Mouse (Mus musculus) lung, embryonic 16.5 days (tissue): ENCODE measurements around the gene Cd80. TPM values are rescaled to one million over a fixed set of nuclear protein-coding genes. Genes with fewer than 3 reads are reported as not detected.

ENCODE experiments used
- ATAC-seq: fragments of 200-750 bp; cut with Nextera tagmentation; 2 replicates; pipeline ENCODE4 v1.8.0; 2017; ENCODE audit warnings: low read depth, mild to moderate bottlenecking, moderate library complexity
- H3K27ac ChIP-seq: fragments of 300-500 bp; sonication (generic); 2 replicates; pipeline ENCODE4 v1.5.1; 2014; ENCODE audit warnings: mild to moderate bottlenecking, control low read depth, low read length
- H3K27me3 ChIP-seq: fragments of 300-500 bp; sonication (generic); 2 replicates; pipeline ENCODE4 v1.6.1; 2014; ENCODE audit warnings: low read depth, low read length, mixed read lengths; ENCODE audit not compliant: control insufficient read depth, insufficient read depth
- H3K36me3 ChIP-seq: fragments of 300-500 bp; sonication (generic); 2 replicates; pipeline ENCODE4 v1.6.1; 2014; ENCODE audit warnings: low read length; ENCODE audit not compliant: control insufficient read depth, insufficient read depth
- H3K4me1 ChIP-seq: fragments of 300-500 bp; sonication (generic); replicated peaks from 2 replicates; pipeline ENCODE4 v1.6.1; 2014; ENCODE audit warnings: low read length, mixed read lengths; ENCODE audit not compliant: control insufficient read depth, insufficient read depth
- H3K4me2 ChIP-seq: fragments of 300-500 bp; sonication (generic); 2 replicates; pipeline ENCODE4 v1.6.1; 2014; ENCODE audit warnings: low read depth, low read length, control low read depth
- H3K4me3 ChIP-seq: fragments of 300-500 bp; sonication (generic); 2 replicates; pipeline ENCODE4 v1.5.1; 2014; ENCODE audit warnings: mild to moderate bottlenecking, low read length, control low read depth
- H3K9ac ChIP-seq: fragments of 300-500 bp; sonication (generic); 2 replicates; pipeline ENCODE4 v1.6.1; 2014; ENCODE audit warnings: low read length, control low read depth
- H3K9me3 ChIP-seq: fragments of 300-500 bp; sonication (generic); 2 replicates; pipeline ENCODE4 v1.6.1; 2016; ENCODE audit warnings: low read length; ENCODE audit not compliant: control insufficient read depth
- WGBS: fragments of 180-500 bp; shearing (Covaris S2); extraction: QIAGEN DNeasy Blood & Tissue Kit; methylation state at CpG from one replicate; pipeline ENCODE4 v1.1.7; 2014; 5-methylcytosine and 5-hydroxymethylcytosine counted together
- polyA plus RNA-seq: library from polyadenylated mRNA; unstranded; fragments of >200 nt; fragmentation: Nextera tagmentation; extraction: Ambion mirVana; gene quantifications from 2 replicates; pipeline ENCODE4 v1.2.1, GENCODE M21; 2015

Gene Cd80
- 0.21 and 0.25 TPM in 2 replicates for polyA plus RNA-seq

- Histone ChIP-seq H3K4me2 (no peak within 1 kb of the TSS), H3K9ac (no peak within 1 kb of the TSS), H3K36me3 (no peaks in the 10 kb centered on the region), H3K4me3 (no peak within 1 kb of the TSS), H3K4me1 (peaks cover 9% of the 10 kb centered on the region), H3K9me3 (no peaks in the 10 kb centered on the region), H3K27me3 (no peaks in the 10 kb centered on the region), H3K27ac (no peak within 1 kb of the TSS)
- WGBS = 74% methylated on average over 15 of the region's 17 CpGs
- no peak for ATAC-seq
Measured at GRCm38 (mm10) chr16:38455511-38456418, at the start of gene Cd80. Gene Cd80, plus strand, starts transcription at chr16:38455561.

GRCm38 (mm10) chr16:38406293-38406692 lies 49.1 kb upstream of the Cd80 start:
- Histone ChIP-seq H3K4me1 (no peaks in the 10 kb centered on the region), H3K9me3 (no peaks in the 10 kb centered on the region), H3K4me2 (no peak overlapping the region), H3K27ac (no peak overlapping the region), H3K4me3 (no peak overlapping the region), H3K9ac (no peak overlapping the region), H3K27me3 (no peaks in the 10 kb centered on the region), H3K36me3 (no peaks in the 10 kb centered on the region)
- WGBS = 60% methylated on average over 5 of the region's 5 CpGs
- ATAC-seq = no peak

GRCm38 (mm10) chr16:38406708-38407107 lies 48.7 kb upstream of the Cd80 start:
- Histone ChIP-seq H3K4me3 (no peak overlapping the region), H3K4me1 (no peaks in the 10 kb centered on the region), H3K9ac (no peak overlapping the region), H3K9me3 (no peaks in the 10 kb centered on the region), H3K36me3 (no peaks in the 10 kb centered on the region), H3K27me3 (no peaks in the 10 kb centered on the region), H3K27ac (no peak overlapping the region), H3K4me2 (no peak overlapping the region)
- no peak for ATAC-seq
- whole genome bisulfite sequencing = 65% methylated on average over 6 of the region's 6 CpGs

- ATAC-seq = no peak
- Histone ChIP-seq H3K36me3 (no peaks in the 10 kb centered on the region), H3K4me3 (no peak overlapping the region), H3K4me1 (no peaks in the 10 kb centered on the region), H3K9ac (no peak overlapping the region), H3K4me2 (no peak overlapping the region), H3K27me3 (no peaks in the 10 kb centered on the region), H3K27ac (no peak overlapping the region), H3K9me3 (no peaks in the 10 kb centered on the region)
- WGBS = 36% methylated on average over 5 of the region's 5 CpGs
Measured at GRCm38 (mm10) chr16:38407584-38407983, 47.8 kb upstream of the Cd80 start.

GRCm38 (mm10) chr16:38408416-38408815 lies 46.9 kb upstream of the Cd80 start:
- ATAC-seq = no peak
- Histone ChIP-seq H3K4me1 (no peaks in the 10 kb centered on the region), H3K27me3 (no peaks in the 10 kb centered on the region), H3K4me2 (no peak overlapping the region), H3K4me3 (no peak overlapping the region), H3K9ac (no peak overlapping the region), H3K9me3 (no peaks in the 10 kb centered on the region), H3K27ac (no peak overlapping the region), H3K36me3 (no peaks in the 10 kb centered on the region)
- WGBS = 93% methylated on average over 7 of the region's 8 CpGs

GRCm38 (mm10) chr16:38414953-38415352 lies 40.4 kb upstream of the Cd80 start:
- ATAC-seq = no peak
- WGBS = 76% methylated on average over 7 of the region's 7 CpGs
- no peaks in the 10 kb centered on the region for H3K9me3 ChIP-seq

GRCm38 (mm10) chr16:38425374-38425773 lies 30.0 kb upstream of the Cd80 start:
- no peaks in the 10 kb centered on the region for H3K27me3 ChIP-seq
- no peaks in the 10 kb centered on the region for H3K4me1 ChIP-seq
- H3K9me3 ChIP-seq = no peaks in the 10 kb centered on the region
- no peak overlapping the region for H3K4me2 ChIP-seq
- H3K36me3 ChIP-seq = no peaks in the 10 kb centered on the region
- H3K9ac ChIP-seq = no peak overlapping the region
- H3K27ac ChIP-seq = no peak overlapping the region
- 67% methylated on average over 2 of the region's 2 CpGs for WGBS
- no peak for ATAC-seq
- no peak overlapping the region for H3K4me3 ChIP-seq

More at GRCm38 (mm10) chr16:38414953-38415352, 40.4 kb upstream of the Cd80 start:
- Histone ChIP-seq H3K36me3 (no peaks in the 10 kb centered on the region), H3K4me1 (no peaks in the 10 kb centered on the region), H3K27ac (no peak overlapping the region), H3K4me2 (no peak overlapping the region), H3K9ac (no peak overlapping the region), H3K4me3 (no peak overlapping the region), H3K27me3 (no peaks in the 10 kb centered on the region)

- Histone ChIP-seq H3K36me3 (no peaks in the 10 kb centered on the region), H3K4me3 (no peak overlapping the region), H3K27ac (no peak overlapping the region), H3K4me2 (no peak overlapping the region), H3K4me1 (no peaks in the 10 kb centered on the region), H3K27me3 (no peaks in the 10 kb centered on the region), H3K9ac (no peak overlapping the region), H3K9me3 (no peaks in the 10 kb centered on the region)
- 73% methylated on average over 1 of the region's 1 CpGs for WGBS
- ATAC-seq = no peak
Measured at GRCm38 (mm10) chr16:38425799-38426198, 29.6 kb upstream of the Cd80 start.

GRCm38 (mm10) chr16:38431446-38432185 lies 23.7 kb upstream of the Cd80 start:
- no peak overlapping the region for H3K9ac ChIP-seq
- WGBS = 45% methylated on average over 13 of the region's 13 CpGs
- no peak overlapping the region for H3K4me2 ChIP-seq

More at GRCm38 (mm10) chr16:38431446-38432185, 23.7 kb upstream of the Cd80 start:
- no peak for ATAC-seq
- Histone ChIP-seq H3K27me3 (no peaks in the 10 kb centered on the region), H3K36me3 (no peaks in the 10 kb centered on the region), H3K9me3 (no peaks in the 10 kb centered on the region), H3K4me3 (no peak overlapping the region), H3K4me1 (no peaks in the 10 kb centered on the region), H3K27ac (no peak overlapping the region)
